Mouse (Mus musculus) gastrocnemius, adult 18-20 months (tissue): ENCODE results near the gene Osbp. TPM values are rescaled to one million over a fixed set of nuclear protein-coding genes. Genes with fewer than 3 reads are reported as not detected.
"Not testable (repeated sequence)": the region's sequence is repeated elsewhere in the genome, so short reads cannot be mapped to it uniquely, and the experiment has no call there.

Experiments
- DNase-seq: peaks from one replicate; pipeline ENCODE4 v3.0.0; 2021; ENCODE audit warnings: low spot score
- long read RNA-seq, 2 experiments: library from polyadenylated mRNA; stranded (forward); transcript quantifications; one replicate each; pipeline ENCODE4 v2.0.0; 2021
- total RNA-seq, 2 experiments: library from RNA; stranded (reverse); gene quantifications; 2 replicates each; pipeline ENCODE4 v1.2.3; 2021

Gene Osbp
- 10 to 100 TPM; 53.4 to 56.3 TPM for total RNA-seq
- long read RNA-seq, experiment 1, full-length matches to known transcripts, result 42 of 51 reads
- long read RNA-seq, experiment 1, partial matches to known transcripts, result 2 of 51 reads
- long read RNA-seq, experiment 1, other reads (novel, unspliced or antisense), result 7 of 51 reads
- long read RNA-seq, experiment 2, full-length matches to known transcripts, result 41 of 55 reads
- long read RNA-seq, experiment 2, partial matches to known transcripts, result 6 of 55 reads
- long read RNA-seq, experiment 2, other reads (novel, unspliced or antisense), result 8 of 55 reads

GRCm38 (mm10) chr19:11965023-11965942 is at the start of gene Osbp:
Osbp (plus strand) TSS chr19:11965941.
- DNase-seq, result peak; percentile 100

- DNase-seq, result no peak
Observed at GRCm38 (mm10) chr19:11922068-11922467, 43.7 kb upstream of the Osbp start.

GRCm38 (mm10) chr19:11922515-11922914 is 43.2 kb upstream of the Osbp start:
- DNase-seq, result not testable (repeated sequence)

GRCm38 (mm10) chr19:11926380-11926779 is 39.4 kb upstream of the Osbp start:
- no peak for DNase-seq

GRCm38 (mm10) chr19:11928025-11928748 is 37.6 kb upstream of the Osbp start:
- DNase-seq, result no peak

GRCm38 (mm10) chr19:11946460-11946859 is 19.3 kb upstream of the Osbp start:
- DNase-seq, result not testable (repeated sequence)

- DNase-seq, result no peak
Observed at GRCm38 (mm10) chr19:11949878-11950277, 15.9 kb upstream of the Osbp start.

- no peak for DNase-seq
Observed at GRCm38 (mm10) chr19:11950747-11951146, 15.0 kb upstream of the Osbp start.

GRCm38 (mm10) chr19:11954206-11954605 is 11.5 kb upstream of the Osbp start:
- DNase-seq, result no peak

GRCm38 (mm10) chr19:11956636-11957035 is 9.1 kb upstream of the Osbp start:
- no peak for DNase-seq

GRCm38 (mm10) chr19:11957396-11957795 is 8.3 kb upstream of the Osbp start:
- DNase-seq, result no peak

- no peak for DNase-seq
Observed at GRCm38 (mm10) chr19:11957846-11958245, 7.9 kb upstream of the Osbp start.

GRCm38 (mm10) chr19:11964266-11964665 is 1.5 kb upstream of the Osbp start:
- no peak for DNase-seq

- peak; percentile 30 for DNase-seq
Observed at GRCm38 (mm10) chr19:11966201-11966636, 478 bp downstream of the Osbp start.

GRCm38 (mm10) chr19:11969155-11970050 is 3.7 kb downstream of the Osbp start:
- peak; percentile 44 for DNase-seq

- no peak for DNase-seq
Observed at GRCm38 (mm10) chr19:11973511-11974222, 7.9 kb downstream of the Osbp start.

GRCm38 (mm10) chr19:11974223-11974540 is 8.4 kb downstream of the Osbp start:
- DNase-seq, result no peak

- DNase-seq, result no peak
Observed at GRCm38 (mm10) chr19:11975683-11976082, 9.9 kb downstream of the Osbp start.

GRCm38 (mm10) chr19:11977363-11977762 is 11.6 kb downstream of the Osbp start:
- no peak for DNase-seq

GRCm38 (mm10) chr19:11980471-11980870 is 14.7 kb downstream of the Osbp start:
- no peak for DNase-seq
